Mouse (Mus musculus): ENCODE results near the gene Apoa2. TPM values are rescaled to one million over a fixed set of nuclear protein-coding genes. Genes with fewer than 3 reads are reported as not detected.

The Apoa2 gene
- polyA plus RNA-seq (2015; fragmentation: Nextera tagmentation; extraction: Ambion mirVana) = 10.6 and 11.9 TPM in 2 replicates

- Histone ChIP-seq H3K4me3 (ENCODE audit: low read length) (no peak within 1 kb of the TSS), H3K27me3 (ENCODE audit: control insufficient read depth, insufficient read depth, low read length) (no peaks in the 10 kb centered on the region), H3K4me1 (ENCODE audit: control insufficient read depth, insufficient read depth, low read length) (peaks cover 10% of the 10 kb centered on the region), H3K4me2 (ENCODE audit: low read depth, low read length) (no peak within 1 kb of the TSS), H3K27ac (ENCODE audit: low read length) (no peak within 1 kb of the TSS), H3K36me3 (ENCODE audit: control insufficient read depth, insufficient read depth) (peaks cover 5% of the 10 kb centered on the region), H3K9me3 (replicated peaks; ENCODE audit: control insufficient read depth, low read length) (no peaks in the 10 kb centered on the region), H3K9ac (ENCODE audit: low read length) (no peak within 1 kb of the TSS)
- 78% methylated on average over 5 of the region's 5 CpGs for WGBS
- no peak for ATAC-seq (replicated peaks; ENCODE audit: extremely low read depth, insufficient read depth, low FRiP score)
These were observed at the start of gene Apoa2 for GRCm38 (mm10) chr1:171224857-171225256. Gene Apoa2 (plus strand): TSS chr1:171225054.

GRCm38 (mm10) chr1:171179487-171180171 lies 45.2 kb upstream of the Apoa2 start:
- Histone ChIP-seq H3K4me3 (ENCODE audit: low read length) (no peak overlapping the region), H3K9ac (ENCODE audit: low read length) (no peak overlapping the region), H3K36me3 (ENCODE audit: control insufficient read depth, insufficient read depth) (no peaks in the 10 kb centered on the region), H3K9me3 (replicated peaks; ENCODE audit: control insufficient read depth, low read length) (no peaks in the 10 kb centered on the region), H3K4me2 (ENCODE audit: low read depth, low read length) (no peak overlapping the region), H3K27ac (ENCODE audit: low read length) (no peak overlapping the region), H3K27me3 (ENCODE audit: control insufficient read depth, insufficient read depth, low read length) (no peaks in the 10 kb centered on the region), H3K4me1 (ENCODE audit: control insufficient read depth, insufficient read depth, low read length) (peaks cover 16% of the 10 kb centered on the region)
- WGBS = 44% methylated on average over 5 of the region's 5 CpGs
- peak; percentile 28; the same call in 1 of the 2 replicates for ATAC-seq (replicated peaks; ENCODE audit: extremely low read depth, insufficient read depth, low FRiP score)

GRCm38 (mm10) chr1:171183025-171183424 lies 41.8 kb upstream of the Apoa2 start:
- no peaks in the 10 kb centered on the region for H3K27me3 ChIP-seq (ENCODE audit: control insufficient read depth, insufficient read depth, low read length)
- H3K27ac ChIP-seq (ENCODE audit: low read length) = no peak overlapping the region; the same call in 1 of the 2 replicates
- ATAC-seq (replicated peaks; ENCODE audit: extremely low read depth, insufficient read depth, low FRiP score) = no peak
- WGBS = 84% methylated on average over 3 of the region's 3 CpGs
- H3K9ac ChIP-seq (ENCODE audit: low read length) = no peak overlapping the region
- no peaks in the 10 kb centered on the region for H3K9me3 ChIP-seq (replicated peaks; ENCODE audit: control insufficient read depth, low read length)
- H3K4me1 ChIP-seq (ENCODE audit: control insufficient read depth, insufficient read depth, low read length) = peaks cover 25% of the 10 kb centered on the region
- H3K4me3 ChIP-seq (ENCODE audit: low read length) = no peak overlapping the region
- no peaks in the 10 kb centered on the region for H3K36me3 ChIP-seq (ENCODE audit: control insufficient read depth, insufficient read depth)
- no peak overlapping the region for H3K4me2 ChIP-seq (ENCODE audit: low read depth, low read length)

GRCm38 (mm10) chr1:171183620-171184019 lies 41.2 kb upstream of the Apoa2 start:
- peak overlapping the region; percentile 16; the same call in 1 of the 2 replicates for H3K4me2 ChIP-seq (ENCODE audit: low read depth, low read length)
- no peaks in the 10 kb centered on the region for H3K36me3 ChIP-seq (ENCODE audit: control insufficient read depth, insufficient read depth)
- no peaks in the 10 kb centered on the region for H3K9me3 ChIP-seq (replicated peaks; ENCODE audit: control insufficient read depth, low read length)
- WGBS = 22% methylated on average over 3 of the region's 3 CpGs
- peak overlapping the region; percentile 82 for H3K27ac ChIP-seq (ENCODE audit: low read length)
- no peak overlapping the region for H3K9ac ChIP-seq (ENCODE audit: low read length)
- ATAC-seq (replicated peaks; ENCODE audit: extremely low read depth, insufficient read depth, low FRiP score) = peak; percentile 70
- H3K4me1 ChIP-seq (ENCODE audit: control insufficient read depth, insufficient read depth, low read length) = peaks cover 30% of the 10 kb centered on the region
- H3K4me3 ChIP-seq (ENCODE audit: low read length) = no peak overlapping the region
- no peaks in the 10 kb centered on the region for H3K27me3 ChIP-seq (ENCODE audit: control insufficient read depth, insufficient read depth, low read length)

GRCm38 (mm10) chr1:171184314-171184713 lies 40.5 kb upstream of the Apoa2 start:
- H3K4me3 ChIP-seq (ENCODE audit: low read length) = no peak overlapping the region
- H3K9ac ChIP-seq (ENCODE audit: low read length) = no peak overlapping the region
- no peaks in the 10 kb centered on the region for H3K9me3 ChIP-seq (replicated peaks; ENCODE audit: control insufficient read depth, low read length)
- peak overlapping the region; percentile 82 for H3K27ac ChIP-seq (ENCODE audit: low read length)
- peaks cover 36% of the 10 kb centered on the region for H3K4me1 ChIP-seq (ENCODE audit: control insufficient read depth, insufficient read depth, low read length)
- WGBS = 43% methylated on average over 7 of the region's 7 CpGs
- no peaks in the 10 kb centered on the region for H3K36me3 ChIP-seq (ENCODE audit: control insufficient read depth, insufficient read depth)
- H3K4me2 ChIP-seq (ENCODE audit: low read depth, low read length) = 0 out of 2 replicates have a peak overlapping the region, but pooled peaks have one; percentile 16
- no peak for ATAC-seq (replicated peaks; ENCODE audit: extremely low read depth, insufficient read depth, low FRiP score)
- H3K27me3 ChIP-seq (ENCODE audit: control insufficient read depth, insufficient read depth, low read length) = no peaks in the 10 kb centered on the region

- no peak for ATAC-seq (replicated peaks; ENCODE audit: extremely low read depth, insufficient read depth, low FRiP score)
- H3K27me3 ChIP-seq (ENCODE audit: control insufficient read depth, insufficient read depth, low read length) = no peaks in the 10 kb centered on the region
- peaks cover 40% of the 10 kb centered on the region for H3K4me1 ChIP-seq (ENCODE audit: control insufficient read depth, insufficient read depth, low read length)
- no peaks in the 10 kb centered on the region for H3K36me3 ChIP-seq (ENCODE audit: control insufficient read depth, insufficient read depth)
- peak overlapping the region; percentile 67 for H3K27ac ChIP-seq (ENCODE audit: low read length)
- H3K9me3 ChIP-seq (replicated peaks; ENCODE audit: control insufficient read depth, low read length) = no peaks in the 10 kb centered on the region
- WGBS = 57% methylated on average over 8 of the region's 8 CpGs
- H3K4me2 ChIP-seq (ENCODE audit: low read depth, low read length) = no peak overlapping the region
- H3K4me3 ChIP-seq (ENCODE audit: low read length) = no peak overlapping the region
- H3K9ac ChIP-seq (ENCODE audit: low read length) = no peak overlapping the region
These were observed 39.2 kb upstream of the Apoa2 start for GRCm38 (mm10) chr1:171185655-171186054.

- Histone ChIP-seq H3K4me3 (ENCODE audit: low read length) (no peak overlapping the region), H3K9me3 (replicated peaks; ENCODE audit: control insufficient read depth, low read length) (no peaks in the 10 kb centered on the region), H3K27ac (ENCODE audit: low read length) (peak overlapping the region; percentile 96), H3K4me2 (ENCODE audit: low read depth, low read length) (no peak overlapping the region), H3K4me1 (ENCODE audit: control insufficient read depth, insufficient read depth, low read length) (peaks cover 48% of the 10 kb centered on the region), H3K36me3 (ENCODE audit: control insufficient read depth, insufficient read depth) (no peaks in the 10 kb centered on the region), H3K9ac (ENCODE audit: low read length) (no peak overlapping the region), H3K27me3 (ENCODE audit: control insufficient read depth, insufficient read depth, low read length) (no peaks in the 10 kb centered on the region)
- WGBS = 72% methylated on average over 13 of the region's 13 CpGs
- no peak for ATAC-seq (replicated peaks; ENCODE audit: extremely low read depth, insufficient read depth, low FRiP score)
These were observed 36.8 kb upstream of the Apoa2 start for GRCm38 (mm10) chr1:171187851-171188700.

GRCm38 (mm10) chr1:171189046-171189445 lies 35.8 kb upstream of the Apoa2 start:
- no peaks in the 10 kb centered on the region for H3K27me3 ChIP-seq (ENCODE audit: control insufficient read depth, insufficient read depth, low read length)
- H3K9ac ChIP-seq (ENCODE audit: low read length) = peak overlapping the region; percentile 63
- H3K4me2 ChIP-seq (ENCODE audit: low read depth, low read length) = peak overlapping the region; percentile 42; the same call in 1 of the 2 replicates
- 18% methylated on average over 8 of the region's 8 CpGs for WGBS
- H3K4me1 ChIP-seq (ENCODE audit: control insufficient read depth, insufficient read depth, low read length) = peaks cover 50% of the 10 kb centered on the region
- no peak overlapping the region for H3K4me3 ChIP-seq (ENCODE audit: low read length)
- H3K36me3 ChIP-seq (ENCODE audit: control insufficient read depth, insufficient read depth) = no peaks in the 10 kb centered on the region
- ATAC-seq (replicated peaks; ENCODE audit: extremely low read depth, insufficient read depth, low FRiP score) = peak; percentile 81
- H3K9me3 ChIP-seq (replicated peaks; ENCODE audit: control insufficient read depth, low read length) = no peaks in the 10 kb centered on the region
- peak overlapping the region; percentile 96 for H3K27ac ChIP-seq (ENCODE audit: low read length)

All from heart, embryonic 16.5 days (tissue).